Mouse (Mus musculus) erythroblast, embryonic 14.5 days (primary cell): ENCODE measurements around the gene Pcdh9. TPM values are rescaled to one million over a fixed set of nuclear protein-coding genes. Genes with fewer than 3 reads are reported as not detected.

Experiments used
- H3K27me3 ChIP-seq: 2 replicates; pipeline ENCODE4 v1.6.1; 2012; ENCODE audit warnings: inconsistent platforms; ENCODE audit not compliant: control insufficient read depth
- H3K36me3 ChIP-seq: 2 replicates; pipeline ENCODE4 v1.6.1; 2012; ENCODE audit warnings: mild to moderate bottlenecking, inconsistent platforms; ENCODE audit not compliant: control insufficient read depth
- H3K4me1 ChIP-seq: 2 replicates; pipeline ENCODE4 v1.6.1; 2012; ENCODE audit warnings: inconsistent platforms; ENCODE audit not compliant: control insufficient read depth
- H3K4me3 ChIP-seq: replicated peaks from 2 replicates; pipeline ENCODE3; 2012; ENCODE audit warnings: moderate library complexity, mild to moderate bottlenecking, inconsistent platforms
- H3K9me3 ChIP-seq: 2 replicates; pipeline ENCODE4 v1.6.1; 2012; ENCODE audit warnings: low read length, inconsistent platforms, mixed read lengths; ENCODE audit not compliant: control insufficient read depth
- GATA1 ChIP-seq: IDR thresholded peaks from 2 replicates; pipeline ENCODE4 v1.6.1; 2012; ENCODE audit warnings: low read length, inconsistent platforms, mixed read lengths
- TAL1 ChIP-seq: IDR thresholded peaks from 3 replicates; pipeline ENCODE4 v1.6.1; 2012; ENCODE audit warnings: low read length, inconsistent platforms, mixed read lengths
- polyA plus RNA-seq: library from polyadenylated mRNA; stranded (reverse); fragments of >175 nt; gene quantifications from 2 replicates; pipeline ENCODE4 v1.2.3, GENCODE M21; 2012

The Pcdh9 gene
- polyA plus RNA-seq, 1 experiment: not detected

- Histone ChIP-seq H3K36me3 (no peaks in the 10 kb centered on the region), H3K4me3 (no peak overlapping the region), H3K4me1 (no peaks in the 10 kb centered on the region), H3K27me3 (no peaks in the 10 kb centered on the region), H3K9me3 (no peaks in the 10 kb centered on the region)
- TF ChIP-seq GATA1 (no peak), TAL1 (no peak)
These were observed 828.5 kb downstream of the Pcdh9 start for GRCm38 (mm10) chr14:93061824-93062620.

- TF ChIP-seq GATA1: no peak
- TF ChIP-seq TAL1: no peak
- Histone ChIP-seq H3K4me1 (no peaks in the 10 kb centered on the region), H3K36me3 (no peaks in the 10 kb centered on the region), H3K4me3 (no peak overlapping the region), H3K9me3 (no peaks in the 10 kb centered on the region; the same call in 1 of the 2 replicates), H3K27me3 (no peaks in the 10 kb centered on the region)
These were observed 831.7 kb downstream of the Pcdh9 start for GRCm38 (mm10) chr14:93058799-93059198.

GRCm38 (mm10) chr14:93055997-93056396, 834.5 kb downstream of the Pcdh9 start:
- TF ChIP-seq GATA1 (no peak), TAL1 (no peak)
- Histone ChIP-seq H3K27me3 (no peaks in the 10 kb centered on the region), H3K9me3 (no peaks in the 10 kb centered on the region; the same call in 1 of the 2 replicates), H3K4me1 (no peaks in the 10 kb centered on the region), H3K36me3 (no peaks in the 10 kb centered on the region), H3K4me3 (no peak overlapping the region)

- H3K4me3 ChIP-seq: no peak overlapping the region
- H3K9me3 ChIP-seq: no peaks in the 10 kb centered on the region
- H3K4me1 ChIP-seq: no peaks in the 10 kb centered on the region
- H3K27me3 ChIP-seq: no peaks in the 10 kb centered on the region
- no peaks in the 10 kb centered on the region for H3K36me3 ChIP-seq
- TF ChIP-seq TAL1: no peak
- TF ChIP-seq GATA1: no peak
These were observed 849.9 kb downstream of the Pcdh9 start for GRCm38 (mm10) chr14:93040591-93040990.

GRCm38 (mm10) chr14:93039326-93040221, 850.9 kb downstream of the Pcdh9 start:
- Histone ChIP-seq H3K27me3 (no peaks in the 10 kb centered on the region), H3K36me3 (no peaks in the 10 kb centered on the region), H3K4me1 (no peaks in the 10 kb centered on the region), H3K9me3 (0 out of 2 replicates have a peak, but pooled peaks cover 2% of the 10 kb centered on the region), H3K4me3 (no peak overlapping the region)
- TF ChIP-seq GATA1 (no peak), TAL1 (no peak)

- H3K36me3 ChIP-seq: no peaks in the 10 kb centered on the region
- no peaks in the 10 kb centered on the region for H3K27me3 ChIP-seq
These were observed 881.1 kb downstream of the Pcdh9 start for GRCm38 (mm10) chr14:93009147-93010064.

More at GRCm38 (mm10) chr14:93009147-93010064, 881.1 kb downstream of the Pcdh9 start:
- Histone ChIP-seq H3K4me3 (no peak overlapping the region), H3K9me3 (no peaks in the 10 kb centered on the region), H3K4me1 (no peaks in the 10 kb centered on the region)
- TF ChIP-seq GATA1 (no peak), TAL1 (no peak)
